Mouse (Mus musculus) splenic B cell, adult 2 months (primary cell): Measurements from ENCODE around the gene Ednra.
"Not testable (repeated sequence)": the region's sequence is repeated elsewhere in the genome, so short reads cannot be mapped to it uniquely, and the experiment has no call there.

ENCODE experiments used
- DNase-seq: peaks from one replicate; pipeline ENCODE4 v3.0.0-alpha.2; 2011; ENCODE audit warnings: low read depth, low spot score
- H3K27me3 ChIP-seq: 2 replicates; pipeline ENCODE4 v1.6.1; 2012; ENCODE audit warnings: mild to moderate bottlenecking, low read length, moderate library complexity, mixed read lengths; ENCODE audit not compliant: control insufficient read depth, poor library complexity, insufficient read depth, severe bottlenecking
- H3K36me3 ChIP-seq: 2 replicates; pipeline ENCODE4 v1.6.1; 2012; ENCODE audit warnings: mild to moderate bottlenecking, low read length, moderate library complexity, mixed read lengths; ENCODE audit not compliant: control insufficient read depth, poor library complexity, insufficient read depth, severe bottlenecking

Gene Ednra

DNA sequence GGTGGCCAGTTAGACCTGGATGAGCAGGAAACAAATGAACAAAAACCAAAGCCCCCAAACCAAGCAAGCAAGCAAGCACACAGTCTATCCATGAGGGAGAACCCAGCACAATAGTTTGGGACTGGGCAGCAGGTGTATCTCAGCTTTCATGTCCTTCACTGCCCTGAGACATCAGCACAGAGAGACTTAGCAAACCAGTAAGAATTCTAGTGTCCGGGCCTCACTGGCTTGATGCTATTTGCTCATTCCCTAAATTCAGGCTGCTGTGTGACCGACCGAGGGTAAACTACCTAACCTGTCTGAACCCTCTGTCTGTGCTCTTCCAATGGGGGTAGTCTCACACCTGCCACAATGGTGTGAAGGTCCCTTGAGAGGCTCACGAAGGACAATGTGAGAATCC lies 29.7 kb downstream of the Ednra start:
- H3K27me3 ChIP-seq = no peaks in the 10 kb centered on the region
- H3K36me3 ChIP-seq = no peaks in the 10 kb centered on the region
- DNase-seq = no peak

GRCm38 (mm10) chr8:77689421-77690059 lies 34.7 kb downstream of the Ednra start:
- not testable (repeated sequence) for H3K27me3 ChIP-seq, H3K36me3 ChIP-seq, DNase-seq

GRCm38 (mm10) chr8:77688978-77689377 lies 35.3 kb downstream of the Ednra start:
- DNase-seq = no peak
- Histone ChIP-seq H3K27me3 (no peaks in the 10 kb centered on the region), H3K36me3 (no peaks in the 10 kb centered on the region)

- Histone ChIP-seq H3K27me3 (no peaks in the 10 kb centered on the region), H3K36me3 (no peaks in the 10 kb centered on the region)
- DNase-seq = no peak
These were observed 39.9 kb downstream of the Ednra start for GRCm38 (mm10) chr8:77684372-77684771.

DNA sequence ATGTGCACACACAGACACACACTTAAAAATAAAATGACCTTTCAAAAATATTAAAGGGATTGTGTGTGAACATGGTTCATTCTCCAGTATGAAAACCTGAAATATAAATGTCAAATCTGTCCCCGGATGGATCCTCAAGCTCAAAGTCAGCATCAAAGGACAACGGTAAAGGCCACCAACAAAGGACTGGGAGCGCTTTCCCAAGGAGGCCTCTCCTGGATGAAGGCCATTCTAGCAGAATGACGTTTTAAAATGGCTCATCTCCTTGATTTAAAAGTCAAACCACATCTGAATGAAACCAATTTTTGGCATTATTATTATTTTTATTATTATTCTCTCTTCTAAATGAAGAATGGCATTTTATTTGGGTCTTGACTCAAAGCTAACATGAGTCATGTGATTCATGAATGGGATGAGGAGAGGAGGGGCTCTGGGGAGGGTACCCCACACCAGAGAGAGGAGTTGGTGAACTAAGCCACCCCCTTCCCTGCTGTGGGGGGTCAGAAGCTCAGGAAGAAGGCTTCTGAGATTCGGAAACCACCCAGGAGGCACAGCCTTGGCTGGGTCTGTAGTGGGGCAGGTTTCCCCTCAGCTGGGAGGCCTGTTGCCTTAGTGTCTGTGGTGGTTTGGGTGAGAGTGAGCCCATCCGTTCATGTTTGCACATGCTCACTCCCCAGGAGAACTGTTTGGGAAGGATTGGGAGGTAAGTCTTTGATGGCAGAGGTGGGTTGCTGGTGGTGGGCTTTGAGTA lies 40.7 kb downstream of the Ednra start:
- DNase-seq = no peak
- Histone ChIP-seq H3K27me3 (no peaks in the 10 kb centered on the region), H3K36me3 (no peaks in the 10 kb centered on the region)

DNA sequence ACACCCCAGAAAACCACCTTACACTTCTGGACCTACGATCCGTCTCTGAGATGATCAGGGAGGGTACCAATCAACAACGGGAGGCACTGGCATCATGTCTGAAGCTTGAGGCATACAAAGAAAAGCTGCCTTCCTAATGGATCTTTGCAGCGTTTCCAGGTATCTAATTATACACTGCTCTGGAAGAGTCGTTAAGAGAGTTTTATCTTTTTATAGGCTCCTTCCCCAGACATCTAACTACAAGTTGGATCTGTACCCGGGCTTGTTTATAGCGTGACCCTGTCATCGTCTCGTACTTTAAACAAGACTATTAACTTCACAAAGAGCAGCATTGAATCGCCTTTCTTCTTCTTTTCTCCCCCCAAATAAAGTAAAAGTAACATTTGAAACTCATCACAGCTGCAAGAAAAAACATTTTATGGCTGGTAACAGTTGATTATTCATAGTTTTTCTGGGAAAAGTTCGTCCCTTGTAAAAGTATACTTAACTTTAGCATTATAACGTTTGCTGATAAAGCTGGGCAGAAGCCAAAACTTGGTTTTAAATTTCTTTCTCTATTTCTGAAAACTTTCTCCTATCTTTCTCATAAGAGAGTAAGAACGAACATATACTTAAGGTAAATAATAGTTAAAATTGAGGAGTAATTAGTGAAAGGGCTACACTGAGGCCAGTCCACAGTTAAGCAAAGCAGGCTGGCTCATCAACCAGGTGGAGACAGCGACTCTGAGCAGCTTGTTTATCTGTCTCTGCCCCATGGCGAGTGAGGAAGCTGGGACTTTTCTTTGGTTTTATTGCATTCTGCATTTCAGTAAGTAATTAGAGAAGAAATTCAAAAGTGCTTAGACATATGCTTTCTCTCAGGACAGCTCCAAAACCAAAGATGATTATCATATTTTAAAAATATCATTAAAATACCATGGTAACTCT lies 42.0 kb downstream of the Ednra start:
- no peak for DNase-seq
- Histone ChIP-seq H3K27me3 (no peaks in the 10 kb centered on the region), H3K36me3 (no peaks in the 10 kb centered on the region)

DNA sequence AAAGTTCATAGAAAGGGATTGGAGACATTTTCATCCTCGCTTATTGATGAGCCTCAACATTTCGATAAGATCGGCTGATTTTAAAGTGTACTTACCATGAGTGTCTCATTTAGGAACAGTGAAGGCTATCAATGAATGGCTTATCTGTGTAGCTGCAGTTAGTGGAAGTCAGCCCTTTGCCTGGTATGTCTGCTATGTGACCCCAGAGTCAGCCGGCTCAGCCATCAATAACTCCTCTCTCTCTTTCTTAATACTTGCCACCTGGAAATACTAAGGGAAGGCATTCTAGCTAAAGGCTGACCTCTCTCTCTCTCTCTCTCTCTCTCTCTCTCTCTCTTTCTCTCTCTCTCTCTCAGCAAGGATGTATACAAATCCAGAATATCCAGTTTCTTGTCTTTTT lies 52.2 kb downstream of the Ednra start:
- Histone ChIP-seq H3K36me3 (no peaks in the 10 kb centered on the region), H3K27me3 (no peaks in the 10 kb centered on the region)
- no peak for DNase-seq

DNA sequence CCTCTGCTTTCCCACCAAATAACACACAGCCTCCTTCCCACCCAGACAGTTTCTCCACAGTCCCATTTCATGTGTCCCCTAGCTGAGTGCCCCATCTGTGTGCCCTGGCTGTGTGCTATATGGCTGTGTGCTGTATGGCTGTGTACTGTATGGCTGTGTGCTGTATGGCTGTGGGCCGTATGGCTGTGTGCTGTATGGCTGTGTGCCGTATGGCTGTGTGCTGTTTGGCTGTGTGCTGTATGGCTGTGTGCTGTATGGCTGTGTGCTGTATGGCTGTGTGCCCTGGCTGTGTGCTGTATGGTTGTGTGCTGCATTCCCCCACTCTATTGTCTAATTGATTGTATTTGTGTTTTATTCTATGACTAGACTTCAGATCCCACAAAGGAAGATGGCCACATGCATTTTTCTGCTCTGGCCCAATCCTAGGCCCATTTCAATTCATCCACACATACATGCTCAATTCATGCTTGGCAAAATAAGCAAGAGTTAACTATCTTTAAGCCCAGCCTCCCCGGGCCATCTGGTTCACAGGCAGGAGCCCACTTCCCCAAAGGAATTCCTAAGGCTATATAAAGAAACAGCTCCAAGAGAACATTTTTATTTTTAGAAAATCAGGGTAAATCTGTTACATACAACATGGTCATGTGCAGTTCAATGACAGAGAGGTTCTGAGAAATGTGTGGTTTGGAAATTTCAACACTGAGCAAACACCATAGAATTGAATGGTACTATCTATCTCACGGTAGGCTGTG lies 53.5 kb downstream of the Ednra start:
- no peak for DNase-seq
- no peaks in the 10 kb centered on the region for H3K27me3 ChIP-seq

GRCm38 (mm10) chr8:77667916-77668315 lies 56.3 kb downstream of the Ednra start:
- Histone ChIP-seq H3K27me3 (no peaks in the 10 kb centered on the region), H3K36me3 (no peaks in the 10 kb centered on the region)
- DNase-seq = no peak

More for the DNA sequence above, 53.5 kb downstream of the Ednra start:
- no peaks in the 10 kb centered on the region for H3K36me3 ChIP-seq

GRCm38 (mm10) chr8:77664901-77665300 lies 59.4 kb downstream of the Ednra start:
- H3K36me3 ChIP-seq = no peaks in the 10 kb centered on the region
- DNase-seq = no peak
- no peaks in the 10 kb centered on the region for H3K27me3 ChIP-seq

DNA sequence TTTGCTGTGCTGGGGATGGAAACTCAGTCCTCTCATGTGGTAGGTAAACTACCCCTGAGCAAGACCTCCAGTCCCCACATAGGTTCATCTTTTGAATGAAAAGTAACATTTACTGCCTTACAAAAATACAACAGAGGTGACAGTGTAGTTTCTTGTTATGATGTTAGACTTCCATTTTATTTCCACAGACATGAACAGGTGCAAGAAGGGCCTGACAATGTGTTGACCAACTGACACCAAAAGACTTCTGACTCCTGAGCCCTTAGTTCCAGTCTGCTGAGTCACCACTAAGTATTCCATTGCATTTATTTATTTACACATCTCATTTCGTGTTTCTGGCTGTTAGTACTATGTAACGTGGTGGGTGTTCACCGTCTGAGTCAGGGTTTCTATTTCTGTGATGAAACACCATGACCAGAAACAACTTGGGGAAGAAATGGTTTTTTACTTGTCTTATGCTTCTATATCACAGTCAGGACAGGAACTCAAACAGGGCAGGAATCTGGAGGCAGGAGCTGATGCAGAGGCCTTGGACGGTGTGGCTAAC lies 64.7 kb downstream of the Ednra start:
- no peak for DNase-seq
- no peaks in the 10 kb centered on the region for H3K27me3 ChIP-seq
- H3K36me3 ChIP-seq = no peaks in the 10 kb centered on the region

DNA sequence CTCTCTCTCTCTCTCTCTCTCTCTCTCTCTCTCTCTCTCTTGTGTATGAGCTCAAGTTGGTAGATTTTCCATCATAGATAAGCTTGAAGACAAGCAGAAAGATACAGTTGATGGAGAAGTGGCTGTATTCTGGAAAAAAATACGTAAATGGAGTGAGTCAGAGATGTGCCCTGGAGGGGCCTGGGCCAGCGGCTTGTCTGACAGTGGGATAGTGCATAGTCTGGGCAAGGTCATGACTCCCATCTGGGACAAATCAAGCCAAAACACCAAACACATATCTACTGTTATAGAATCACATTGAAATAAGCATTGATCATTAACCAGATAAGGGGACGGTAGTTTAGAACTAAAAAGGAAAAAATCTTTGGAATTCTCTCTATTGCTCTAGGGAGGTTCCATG lies 65.9 kb downstream of the Ednra start:
- no peak for DNase-seq
- Histone ChIP-seq H3K27me3 (no peaks in the 10 kb centered on the region), H3K36me3 (no peaks in the 10 kb centered on the region)

DNA sequence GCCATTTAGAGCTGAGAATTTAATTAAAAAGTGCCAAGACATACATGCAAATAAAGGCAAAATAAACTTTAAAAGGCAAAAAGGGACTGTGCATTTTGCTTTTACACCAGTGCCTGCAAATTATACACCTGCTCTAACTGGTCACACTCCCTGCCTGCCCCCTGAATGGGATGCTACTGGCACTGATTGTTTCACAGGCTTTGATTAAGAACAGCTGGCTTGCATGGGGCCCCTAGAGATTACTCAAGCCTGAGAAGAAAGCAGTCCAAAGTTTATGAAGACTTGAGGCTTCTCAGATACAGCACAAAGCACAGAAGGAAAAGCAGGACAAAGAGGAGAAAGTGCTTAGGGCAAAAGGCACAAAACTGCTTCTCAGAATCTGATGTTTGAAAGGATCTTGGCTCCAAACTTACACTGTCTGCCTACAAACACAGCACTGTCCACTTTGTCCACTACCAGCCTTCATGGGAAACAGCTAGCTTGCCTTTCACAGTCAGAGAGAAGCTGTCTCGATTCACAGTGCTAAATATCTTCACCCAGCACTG lies 73.5 kb downstream of the Ednra start:
- Histone ChIP-seq H3K36me3 (no peaks in the 10 kb centered on the region), H3K27me3 (no peaks in the 10 kb centered on the region)

More for the DNA sequence above, 73.5 kb downstream of the Ednra start:
- no peak for DNase-seq
